Mouse (Mus musculus): Measurements from ENCODE around the gene Dab2ip. TPM values are rescaled to one million over a fixed set of nuclear protein-coding genes. Genes with fewer than 3 reads are reported as not detected.
A peak's percentile ranks its signal among the peaks of the same experiment; 100 is the strongest.

Dab2ip gene
- total and polyA plus RNA-seq, 3 experiments, result 34.5 to 47.9 (median 45.6) TPM

- 26% methylated on average over 20 of the region's 20 CpGs for WGBS
- no peak for DNase-seq
- Histone ChIP-seq H3K27me3 (ENCODE audit: control insufficient read depth, insufficient read depth, low read length) (no peaks in the 10 kb centered on the region), H3K4me3 (peak overlapping the region; percentile 69), H3K36me3 (ENCODE audit: control insufficient read depth, insufficient read depth, low read length) (no peaks in the 10 kb centered on the region), H3K4me1 (ENCODE audit: control insufficient read depth, insufficient read depth, low read length) (peaks cover 21% of the 10 kb centered on the region), H3K79me2 (replicated peaks; ENCODE audit: control insufficient read depth, insufficient read depth, low read length) (peaks cover 3% of the 10 kb centered on the region; the same call in 1 of the 2 replicates), H3K9ac (ENCODE audit: low read depth, low read length) (peak overlapping the region; percentile 84), H3K27ac (peak overlapping the region; percentile 91)
- intact Hi-C loops (cut with DNase I), result loop anchor here (2.0 kb wide), 1 partner anchor 34 kb away; no protein-coding TSS in a partner anchor
- no peak for TF ChIP-seq POLR2A (IDR thresholded peaks at IDR 0.05; ENCODE audit: insufficient read depth, low read depth, low read length)
- TF ChIP-seq EP300 (IDR thresholded peaks at IDR 0.05; ENCODE audit: insufficient read depth, low read depth, low read length), result no peak
- no peak for TF ChIP-seq CTCF (IDR thresholded peaks at IDR 0.05)
These were observed 64.4 kb downstream of the Dab2ip start for GRCm38 (mm10) chr2:35622261-35623103.

GRCm38 (mm10) chr2:35623104-35623377 is 65.0 kb downstream of the Dab2ip start:
- Histone ChIP-seq H3K36me3 (ENCODE audit: control insufficient read depth, insufficient read depth, low read length) (no peaks in the 10 kb centered on the region), H3K4me1 (ENCODE audit: control insufficient read depth, insufficient read depth, low read length) (peaks cover 17% of the 10 kb centered on the region), H3K4me3 (peak overlapping the region; percentile 69), H3K27me3 (ENCODE audit: control insufficient read depth, insufficient read depth, low read length) (no peaks in the 10 kb centered on the region), H3K79me2 (replicated peaks; ENCODE audit: control insufficient read depth, insufficient read depth, low read length) (peaks cover 3% of the 10 kb centered on the region; the same call in 1 of the 2 replicates), H3K27ac (peak overlapping the region; percentile 91), H3K9ac (ENCODE audit: low read depth, low read length) (peak overlapping the region; percentile 84)
- intact Hi-C loops (cut with DNase I), result loop anchor here (2.0 kb wide), 1 partner anchor 34 kb away; no protein-coding TSS in a partner anchor
- TF ChIP-seq EP300 (IDR thresholded peaks at IDR 0.05; ENCODE audit: insufficient read depth, low read depth, low read length) (no peak), CTCF (IDR thresholded peaks at IDR 0.05) (no peak), POLR2A (IDR thresholded peaks at IDR 0.05; ENCODE audit: insufficient read depth, low read depth, low read length) (no peak; the same call in 1 of the 2 replicates)
- 50% methylated on average over 4 of the region's 4 CpGs for WGBS
- no peak for DNase-seq

- Histone ChIP-seq H3K27me3 (ENCODE audit: control insufficient read depth, insufficient read depth, low read length) (no peaks in the 10 kb centered on the region), H3K4me3 (peak overlapping the region; percentile 69), H3K36me3 (ENCODE audit: control insufficient read depth, insufficient read depth, low read length) (no peaks in the 10 kb centered on the region), H3K4me1 (ENCODE audit: control insufficient read depth, insufficient read depth, low read length) (peaks cover 21% of the 10 kb centered on the region), H3K79me2 (replicated peaks; ENCODE audit: control insufficient read depth, insufficient read depth, low read length) (peaks cover 3% of the 10 kb centered on the region; the same call in 1 of the 2 replicates), H3K27ac (peak overlapping the region; percentile 91), H3K9ac (ENCODE audit: low read depth, low read length) (peak overlapping the region; percentile 84)
- TF ChIP-seq CTCF (IDR thresholded peaks at IDR 0.05), result no peak
- TF ChIP-seq EP300 (IDR thresholded peaks at IDR 0.05; ENCODE audit: insufficient read depth, low read depth, low read length), result no peak
- TF ChIP-seq POLR2A (IDR thresholded peaks at IDR 0.05; ENCODE audit: insufficient read depth, low read depth, low read length), result peak; percentile 51; the same call in 1 of the 2 replicates
- intact Hi-C loops (cut with DNase I), result loop anchor here (2.0 kb wide), 1 partner anchor 35 kb away; no protein-coding TSS in a partner anchor
- DNase-seq, result no peak
- 34% methylated on average over 12 of the region's 12 CpGs for WGBS
These were observed 65.5 kb downstream of the Dab2ip start for GRCm38 (mm10) chr2:35623431-35624148.

GRCm38 (mm10) chr2:35624380-35625006 is 66.4 kb downstream of the Dab2ip start:
- peak overlapping the region; percentile 69 for H3K4me3 ChIP-seq
- peaks cover 23% of the 10 kb centered on the region for H3K4me1 ChIP-seq (ENCODE audit: control insufficient read depth, insufficient read depth, low read length)
- no peaks in the 10 kb centered on the region for H3K36me3 ChIP-seq (ENCODE audit: control insufficient read depth, insufficient read depth, low read length)
- WGBS, result 48% methylated on average over 5 of the region's 5 CpGs
- H3K79me2 ChIP-seq (replicated peaks; ENCODE audit: control insufficient read depth, insufficient read depth, low read length), result peaks cover 4% of the 10 kb centered on the region; the same call in 1 of the 2 replicates
- peak overlapping the region; percentile 91 for H3K27ac ChIP-seq
- peak overlapping the region; percentile 84 for H3K9ac ChIP-seq (ENCODE audit: low read depth, low read length)
- DNase-seq, result no peak
- TF ChIP-seq POLR2A (IDR thresholded peaks at IDR 0.05; ENCODE audit: insufficient read depth, low read depth, low read length), result no peak
- TF ChIP-seq EP300 (IDR thresholded peaks at IDR 0.05; ENCODE audit: insufficient read depth, low read depth, low read length), result 0 out of 2 replicates have a peak, but pooled peaks have one; percentile 35
- peak; percentile 52 for TF ChIP-seq CTCF (IDR thresholded peaks at IDR 0.05)
- intact Hi-C loops (cut with DNase I), result no loop called here
- H3K27me3 ChIP-seq (ENCODE audit: control insufficient read depth, insufficient read depth, low read length), result no peaks in the 10 kb centered on the region

- no peak for DNase-seq
- no peaks in the 10 kb centered on the region for H3K36me3 ChIP-seq (ENCODE audit: control insufficient read depth, insufficient read depth, low read length)
- no peaks in the 10 kb centered on the region for H3K27me3 ChIP-seq (ENCODE audit: control insufficient read depth, insufficient read depth, low read length)
- intact Hi-C loops (cut with DNase I), result no loop called here
- 68% methylated on average over 6 of the region's 6 CpGs for WGBS
- TF ChIP-seq POLR2A (IDR thresholded peaks at IDR 0.05; ENCODE audit: insufficient read depth, low read depth, low read length) (no peak), CTCF (IDR thresholded peaks at IDR 0.05) (no peak), EP300 (IDR thresholded peaks at IDR 0.05; ENCODE audit: insufficient read depth, low read depth, low read length) (no peak)
- H3K4me1 ChIP-seq (ENCODE audit: control insufficient read depth, insufficient read depth, low read length), result peaks cover 22% of the 10 kb centered on the region
- H3K79me2 ChIP-seq (replicated peaks; ENCODE audit: control insufficient read depth, insufficient read depth, low read length), result peaks cover 4% of the 10 kb centered on the region; the same call in 1 of the 2 replicates
- H3K27ac ChIP-seq, result peak overlapping the region; percentile 91
- peak overlapping the region; percentile 69; the same call in 1 of the 2 replicates for H3K4me3 ChIP-seq
- peak overlapping the region; percentile 12; the same call in 1 of the 2 replicates for H3K9ac ChIP-seq (ENCODE audit: low read depth, low read length)
These were observed 66.9 kb downstream of the Dab2ip start for GRCm38 (mm10) chr2:35625007-35625380.
